Mouse (Mus musculus) CH12.LX (cell line): ENCODE results near the gene Sidt1. TPM values are rescaled to one million over a fixed set of nuclear protein-coding genes. Genes with fewer than 3 reads are reported as not detected.

Experiments
- DNase-seq: peaks from one replicate; pipeline ENCODE4 v3.0.0-alpha.2; 2013; ENCODE audit errors: extremely low read depth
- H3K27ac ChIP-seq: 2 replicates; pipeline ENCODE4 v1.5.1; 2012; ENCODE audit warnings: low read depth, mild to moderate bottlenecking, control low read depth, moderate library complexity; ENCODE audit not compliant: insufficient read depth
- H3K27me3 ChIP-seq: replicated peaks from 2 replicates; pipeline ENCODE3; 2012; ENCODE audit warnings: inconsistent platforms
- H3K36me3 ChIP-seq, 2 experiments: replicated peaks in 1 of 2; 2 replicates each; pipeline versions ENCODE3 to v1.6.1; 2012; ENCODE audit warnings: inconsistent platforms in 1 of 2, low read length in 1 of 2, mild to moderate bottlenecking in 1 of 2, mixed read lengths in 1 of 2, moderate library complexity in 1 of 2; ENCODE audit not compliant: control insufficient read depth in 1 of 2, insufficient read depth in 1 of 2
- H3K4me1 ChIP-seq, 2 experiments: 2 replicates each; pipeline ENCODE4 v1.6.1; 2012; ENCODE audit warnings: inconsistent platforms in 1 of 2, moderate library complexity in 1 of 2; ENCODE audit not compliant: insufficient read depth in 2 of 2, control insufficient read depth in 1 of 2
- H3K4me2 ChIP-seq: 2 replicates; pipeline ENCODE4 v1.6.1; 2012; ENCODE audit warnings: low read depth, mild to moderate bottlenecking, control low read depth; ENCODE audit not compliant: poor library complexity, insufficient read depth, severe bottlenecking
- H3K4me3 ChIP-seq, 3 experiments: fragments of 150-350 bp in 1 of 3; sonication (generic) in 1 of 3; replicated peaks in 1 of 3; 2 replicates each; pipeline versions ENCODE3 to v1.5.1; 2011 to 2012; ENCODE audit warnings: low read depth in 2 of 3, low read length in 2 of 3, mild to moderate bottlenecking in 2 of 3, moderate library complexity in 2 of 3, control low read depth in 1 of 3, improper control_type of control experiment in 1 of 3, inconsistent platforms in 1 of 3, mixed read lengths in 1 of 3; ENCODE audit not compliant: poor library complexity in 1 of 3
- H3K79me2 ChIP-seq: replicated peaks from 2 replicates; pipeline ENCODE4 v1.6.1; 2012; ENCODE audit warnings: mild to moderate bottlenecking, moderate library complexity; ENCODE audit not compliant: control insufficient read depth, poor library complexity, insufficient read depth, severe bottlenecking; ENCODE audit errors: extremely low read depth
- H3K9ac ChIP-seq: 2 replicates; pipeline ENCODE4 v1.6.1; 2012; ENCODE audit warnings: low read depth, mild to moderate bottlenecking, control low read depth, moderate library complexity; ENCODE audit not compliant: insufficient read depth
- H3K9me3 ChIP-seq: replicated peaks from 2 replicates; pipeline ENCODE3; 2012; ENCODE audit warnings: low read length, inconsistent platforms, mixed read lengths
- BHLHE40 ChIP-seq: IDR thresholded peaks from 2 replicates; pipeline ENCODE4 v1.6.1; 2011; ENCODE audit warnings: mild to moderate bottlenecking, low read depth, low read length, improper control_type of control experiment
- CTCF ChIP-seq, 2 experiments: IDR thresholded peaks in 1 of 2; conservative IDR thresholded peaks in 1 of 2; 2 replicates each; pipeline ENCODE4 v1.5.1; 2011 to 2012; ENCODE audit warnings: low read depth in 2 of 2, low read length in 2 of 2, improper control_type of control experiment in 1 of 2, inconsistent platforms in 1 of 2, mild to moderate bottlenecking in 1 of 2, moderate library complexity in 1 of 2
- EP300 ChIP-seq: IDR thresholded peaks from 2 replicates; pipeline ENCODE4 v1.6.1; 2011; ENCODE audit warnings: low read length, improper control_type of control experiment
- ETS1 ChIP-seq: conservative IDR thresholded peaks from 2 replicates; pipeline ENCODE4 v1.6.1; 2012; ENCODE audit warnings: low read depth, mild to moderate bottlenecking, inconsistent platforms, low read length, improper control_type of control experiment, moderate library complexity
- GABPA ChIP-seq: IDR thresholded peaks from 2 replicates; pipeline ENCODE4 v1.6.1; 2012; ENCODE audit warnings: low read depth, low read length, improper control_type of control experiment, inconsistent platforms; ENCODE audit not compliant: insufficient replicate concordance
- HCFC1 ChIP-seq: IDR thresholded peaks from 2 replicates; pipeline ENCODE4 v1.6.1; 2012; ENCODE audit warnings: low read depth, mild to moderate bottlenecking, inconsistent platforms, low read length, improper control_type of control experiment
- IRF4 ChIP-seq: IDR thresholded peaks from 2 replicates; pipeline ENCODE4 v1.6.1; 2014; ENCODE audit warnings: low read depth, mild to moderate bottlenecking, inconsistent platforms, low read length, improper control_type of control experiment
- JUN ChIP-seq: IDR thresholded peaks from 2 replicates; pipeline ENCODE4 v1.6.1; 2011; ENCODE audit warnings: low read depth, mild to moderate bottlenecking, low read length, improper control_type of control experiment, moderate library complexity; ENCODE audit not compliant: insufficient read depth
- JUND ChIP-seq: conservative IDR thresholded peaks from 2 replicates; pipeline ENCODE4 v1.6.1; 2011; ENCODE audit warnings: low read depth, low read length, improper control_type of control experiment
- KAT2A ChIP-seq: IDR thresholded peaks from 2 replicates; pipeline ENCODE4 v1.6.1; 2012; ENCODE audit warnings: low read length, improper control_type of control experiment, inconsistent platforms; ENCODE audit not compliant: insufficient replicate concordance
- MAX ChIP-seq: IDR thresholded peaks from 2 replicates; pipeline ENCODE4 v1.6.1; 2011; ENCODE audit warnings: low read length, improper control_type of control experiment
- MEF2A ChIP-seq: IDR thresholded peaks from 2 replicates; pipeline ENCODE4 v1.6.1; 2014; ENCODE audit warnings: low read depth, mild to moderate bottlenecking, inconsistent platforms, low read length, improper control_type of control experiment, borderline replicate concordance
- MXI1 ChIP-seq: IDR thresholded peaks from 2 replicates; pipeline ENCODE4 v1.6.1; 2011; ENCODE audit warnings: mild to moderate bottlenecking, low read depth, low read length, improper control_type of control experiment
- MYC ChIP-seq: IDR thresholded peaks from 2 replicates; pipeline ENCODE4 v1.6.1; 2011; ENCODE audit warnings: low read depth, mild to moderate bottlenecking, improper control_type of control experiment, low read length
- NELFE ChIP-seq: IDR thresholded peaks from 2 replicates; pipeline ENCODE4 v1.6.1; 2011; ENCODE audit warnings: low read depth, low read length, improper control_type of control experiment
- NRF1 ChIP-seq: IDR thresholded peaks from 2 replicates; pipeline ENCODE4 v1.6.1; 2014; ENCODE audit warnings: low read depth, mild to moderate bottlenecking, inconsistent platforms, low read length, improper control_type of control experiment, moderate library complexity
- POLR2A ChIP-seq: IDR thresholded peaks from 2 replicates; pipeline ENCODE4 v1.6.1; 2011; ENCODE audit warnings: low read depth, mild to moderate bottlenecking, improper control_type of control experiment, low read length
- POLR2AphosphoS2 ChIP-seq: IDR thresholded peaks from 2 replicates; pipeline ENCODE4 v1.6.1; 2011; ENCODE audit warnings: low read depth, low read length, improper control_type of control experiment
- RAD21 ChIP-seq: IDR thresholded peaks from 2 replicates; pipeline ENCODE4 v1.6.1; 2011; ENCODE audit warnings: low read depth, mild to moderate bottlenecking, low read length, improper control_type of control experiment, moderate library complexity
- SIN3A ChIP-seq: IDR thresholded peaks from 2 replicates; pipeline ENCODE4 v1.6.1; 2012; ENCODE audit warnings: low read length, improper control_type of control experiment, inconsistent platforms
- SMC3 ChIP-seq: IDR thresholded peaks from 2 replicates; pipeline ENCODE4 v1.6.1; 2011; ENCODE audit warnings: low read depth, low read length, improper control_type of control experiment
- TBP ChIP-seq: conservative IDR thresholded peaks from 2 replicates; pipeline ENCODE4 v1.6.1; 2011; ENCODE audit warnings: low read depth, low read length, improper control_type of control experiment
- TCF12 ChIP-seq: IDR thresholded peaks from 2 replicates; pipeline ENCODE4 v1.6.1; 2014; ENCODE audit warnings: low read depth, mild to moderate bottlenecking, inconsistent platforms, low read length, improper control_type of control experiment
- USF2 ChIP-seq: conservative IDR thresholded peaks from 2 replicates; pipeline ENCODE4 v1.6.1; 2011; ENCODE audit warnings: low read depth, low read length, improper control_type of control experiment
- ZKSCAN1 ChIP-seq: IDR thresholded peaks from 2 replicates; pipeline ENCODE4 v1.6.1; 2012; ENCODE audit warnings: low read depth, inconsistent platforms, low read length, improper control_type of control experiment, borderline replicate concordance
- ZMIZ1 ChIP-seq: IDR thresholded peaks from 2 replicates; pipeline ENCODE4 v1.6.1; 2012; ENCODE audit warnings: low read depth, mild to moderate bottlenecking, inconsistent platforms, low read length, improper control_type of control experiment
- ZNF384 ChIP-seq: IDR thresholded peaks from 2 replicates; pipeline ENCODE4 v1.6.1; 2012; ENCODE audit warnings: low read depth, low read length, improper control_type of control experiment, inconsistent platforms
- dilution Hi-C: fragments of 300-500 bp; cut with MboI; formaldehyde crosslinking; loops from 2 replicates; pipeline ENCODE4 v1.14.3; 2020; ENCODE audit warnings: low sequenced_read_pairs; ENCODE audit not compliant: extremely low pct_unique_long_range_greater_than_20kb, extremely low pct_ligation_motif_present
- in situ Hi-C: fragments of 300-500 bp; cut with MboI; formaldehyde crosslinking; loops from 3 replicates; pipeline ENCODE4 v1.14.3; 2019; ENCODE audit warnings: low sequenced_read_pairs, low pct_ligation_motif_present, low pct_unique_long_range_greater_than_20kb, mixed read lengths
- polyA plus RNA-seq: library from polyadenylated mRNA; unstranded; fragments of >175 nt; gene quantifications from 2 replicates; pipeline ENCODE4 v1.2.1, GENCODE M21; 2012; ENCODE audit warnings: low read depth; ENCODE audit not compliant: insufficient read length
- total RNA-seq, 2 experiments: library from RNA; depleted of rRNA; stranded (reverse); fragments of 300-350 nt in 1 of 2; fragments of >200 nt in 1 of 2; gene quantifications; 2 replicates each; pipeline ENCODE4 v1.2.3; 2012 to 2014

Sidt1 gene
- total and polyA plus RNA-seq, 3 experiments, result not detected

DNA sequence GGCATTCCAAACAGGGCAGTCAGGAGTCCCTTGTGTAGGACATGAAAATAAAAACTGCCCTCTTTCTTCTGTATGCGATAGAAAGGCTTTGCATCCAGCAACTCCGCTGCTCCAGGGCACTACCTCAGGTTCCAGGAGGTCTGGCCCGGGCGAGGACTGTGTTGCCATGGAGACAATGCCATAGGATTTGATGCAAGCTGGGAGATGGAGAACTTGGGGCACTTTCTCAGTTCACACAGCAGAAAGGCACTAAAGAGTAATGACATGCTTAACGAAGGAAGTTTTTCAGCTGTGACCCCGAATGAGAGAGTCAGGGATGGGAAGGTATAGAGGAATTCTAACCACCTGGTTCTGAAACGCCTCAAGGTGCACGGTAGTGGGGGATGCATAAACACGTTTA lies 1.8 kb downstream of the Sidt1 start:
- H3K4me3 ChIP-seq, result no peak overlapping the region
- in situ Hi-C loops, result no loop called here
- dilution Hi-C loops, result no loop called here

DNA sequence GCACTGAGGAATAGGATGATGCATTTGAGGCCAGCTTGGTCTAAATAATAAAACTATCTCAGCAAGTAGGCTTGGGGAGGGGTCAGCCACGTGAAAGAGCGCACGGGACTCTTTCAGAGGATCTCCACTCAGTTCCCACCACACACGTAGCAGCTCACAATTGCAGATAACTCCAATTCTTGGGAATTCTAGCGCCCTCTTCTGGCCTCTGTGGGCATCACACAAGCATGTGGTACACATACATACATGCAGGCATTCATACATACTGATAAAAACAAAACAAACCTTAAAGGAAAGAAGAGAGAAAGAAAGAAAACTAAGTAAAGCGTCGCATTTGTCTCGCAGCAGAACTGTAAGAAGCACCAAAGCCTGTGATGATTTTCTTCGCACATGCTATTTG lies 2.3 kb downstream of the Sidt1 start:
- in situ Hi-C loops, result no loop called here
- TF ChIP-seq POLR2AphosphoS2 (no peak), CTCF (conservative IDR thresholded peaks at IDR 0.05 in 1 of 2, IDR thresholded peaks at IDR 0.05 in 1 of 2; ENCODE audit: low read depth in 2 of 2, low read length in 2 of 2) (peak in 1 of 2 experiments; percentile 6; a peak in 1 of 4 replicates)
- Histone ChIP-seq H3K9ac (no peak overlapping the region), H3K36me3 (no peaks in the 10 kb centered on the region), H3K27me3 (no peaks in the 10 kb centered on the region), H3K4me1 (peaks cover 3 to 5% of the 10 kb centered on the region in 2 experiments; a peak in 1 of 4 replicates), H3K79me2 (no peaks in the 10 kb centered on the region), H3K9me3 (peaks cover 9% of the 10 kb centered on the region), H3K4me2 (no peak overlapping the region), H3K27ac (no peak overlapping the region), H3K4me3 (no peak overlapping the region)
- DNase-seq, result no peak
- dilution Hi-C loops, result no loop called here

More for the DNA sequence above, 1.8 kb downstream of the Sidt1 start:
- no peaks in the 10 kb centered on the region for H3K79me2 ChIP-seq
- no peak overlapping the region for H3K4me2 ChIP-seq
- no peaks in the 10 kb centered on the region for H3K27me3 ChIP-seq
- peaks cover 9% of the 10 kb centered on the region for H3K9me3 ChIP-seq
- no peak overlapping the region for H3K9ac ChIP-seq
- no peak for DNase-seq
- no peaks in the 10 kb centered on the region for H3K36me3 ChIP-seq
- H3K27ac ChIP-seq, result no peak overlapping the region
- peaks cover 3 to 5% of the 10 kb centered on the region in 2 experiments; a peak in 1 of 4 replicates for H3K4me1 ChIP-seq
- no peak for TF ChIP-seq BHLHE40
- no peak for TF ChIP-seq EP300
- no peak for TF ChIP-seq ZNF384
- TF ChIP-seq TBP, result no peak
- TF ChIP-seq KAT2A, result no peak
- no peak for TF ChIP-seq USF2
- no peak for TF ChIP-seq SIN3A
- no peak for TF ChIP-seq MYC
- no peak for TF ChIP-seq GABPA
- TF ChIP-seq JUN, result no peak
- no peak for TF ChIP-seq MAX
- TF ChIP-seq MEF2A, result no peak
- no peak for TF ChIP-seq NRF1

DNA sequence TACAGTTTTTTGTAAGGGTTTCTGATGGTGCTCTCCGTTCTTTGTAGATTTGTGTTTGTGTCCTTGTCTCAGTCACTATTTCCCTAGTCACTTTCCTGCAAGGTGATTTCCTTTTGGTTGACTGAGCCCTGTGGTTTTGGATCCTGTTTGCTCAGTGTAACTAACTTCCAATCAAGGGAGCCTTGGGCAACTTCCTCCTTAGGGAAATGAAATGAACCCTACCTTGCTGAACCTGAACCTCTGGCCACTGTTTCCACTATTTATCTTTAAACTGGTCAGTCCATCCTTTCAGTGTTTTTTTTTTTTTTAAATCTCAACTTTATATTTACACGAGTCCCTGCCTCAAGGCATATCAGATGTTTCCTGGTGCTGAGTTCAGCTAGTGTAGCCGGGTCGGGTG lies 4.4 kb downstream of the Sidt1 start:
- dilution Hi-C loops, result no loop called here
- H3K27me3 ChIP-seq, result no peaks in the 10 kb centered on the region
- no peak overlapping the region for H3K4me2 ChIP-seq
- DNase-seq, result no peak
- H3K4me3 ChIP-seq, result no peak overlapping the region
- no peak overlapping the region for H3K9ac ChIP-seq
- H3K79me2 ChIP-seq, result no peaks in the 10 kb centered on the region
- peaks cover 9% of the 10 kb centered on the region for H3K9me3 ChIP-seq
- TF ChIP-seq MXI1 (no peak), ETS1 (no peak), HCFC1 (no peak), KAT2A (no peak), TCF12 (no peak), ZMIZ1 (no peak), JUND (no peak), GABPA (no peak), IRF4 (no peak), ZKSCAN1 (no peak), POLR2A (no peak), ZNF384 (no peak), RAD21 (no peak), SMC3 (no peak), POLR2AphosphoS2 (no peak), MYC (no peak), NELFE (no peak)
- in situ Hi-C loops, result no loop called here
- H3K4me1 ChIP-seq, result peaks cover 3 to 5% of the 10 kb centered on the region in 2 experiments; a peak in 1 of 4 replicates
- no peak overlapping the region for H3K27ac ChIP-seq
- no peaks in the 10 kb centered on the region for H3K36me3 ChIP-seq
